19 mouse cellular contexts compared by ENCODE assay signal in the genomic region with DNA sequence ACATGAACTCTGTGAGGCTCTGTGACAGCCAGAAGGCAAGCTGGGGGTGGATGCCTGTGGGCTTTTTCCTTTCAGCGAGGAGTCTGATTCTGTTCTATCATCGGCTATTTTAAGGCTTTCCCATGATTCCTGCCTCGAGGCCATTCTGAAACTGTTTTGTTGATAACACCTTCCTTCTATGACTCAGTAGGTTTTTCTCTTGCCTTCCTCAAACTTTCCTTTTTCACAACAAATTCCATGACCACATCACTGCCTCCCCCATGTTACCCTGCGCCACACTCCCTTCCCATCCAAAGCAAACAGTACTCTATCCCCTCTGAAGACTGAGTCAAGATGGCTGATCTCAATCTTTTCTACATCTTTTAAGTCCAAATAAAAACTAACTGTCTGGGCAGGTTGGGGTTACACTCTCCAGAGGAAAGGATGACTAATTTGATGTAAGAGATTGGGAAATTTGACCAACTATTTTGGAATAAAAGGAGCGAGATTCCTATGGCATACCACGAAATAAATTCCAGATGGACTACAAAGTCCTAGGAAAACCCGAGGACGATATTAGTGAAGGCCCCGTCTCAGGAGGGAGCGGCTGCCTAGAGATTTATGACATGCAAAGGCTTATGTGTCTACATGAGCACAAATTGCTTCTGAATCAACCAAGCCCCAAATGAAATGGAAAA. TPM values are rescaled to one million over a fixed set of nuclear protein-coding genes. Genes with fewer than 3 reads are reported as not detected.
DNase-seq lines count a peak whose midpoint lies in the region; ATAC-seq lines count a peak whose summit lies in the region.
"Had no signal": no experiment of that assay in that cellular context is flagged by ENCODE, and none has a peak within 500 bp of the region (broad histone marks: within the 10 kb centered on the region; RNA-seq: fewer than 3 reads in every experiment).

No protein-coding gene starts in this region.

- no peak overlapping the region for H3K27ac ChIP-seq in embryonic facial prominence, embryonic 14.5 days (replicated peaks; ENCODE audit: low read depth, low read length)
- H3K27ac ChIP-seq in midbrain, embryonic 10.5 days (replicated peaks), result no peak overlapping the region
- H3K27ac ChIP-seq: hindbrain, embryonic 13.5 days; midbrain, embryonic 13.5 days; neural tube, embryonic 15.5 days had no signal

- 42% methylated on average over 10 of the region's 10 CpGs for whole genome bisulfite sequencing in embryonic facial prominence, embryonic 14.5 days
- WGBS in midbrain, embryonic 10.5 days, result 88% methylated on average over 10 of the region's 10 CpGs

- no peaks in the 10 kb centered on the region for H3K36me3 ChIP-seq in embryonic facial prominence, embryonic 14.5 days (ENCODE audit: control insufficient read depth, insufficient read depth, low read length)
- H3K36me3 ChIP-seq in midbrain, embryonic 10.5 days, result no peaks in the 10 kb centered on the region
- H3K36me3 ChIP-seq: hindbrain, embryonic 13.5 days; midbrain, embryonic 13.5 days; neural tube, embryonic 15.5 days had no signal

- no peak overlapping the region for H3K4me2 ChIP-seq in embryonic facial prominence, embryonic 14.5 days (ENCODE audit: low read depth, low read length)
- H3K4me2 ChIP-seq: hindbrain, embryonic 13.5 days; liver, embryonic 11.5 days; lung, embryonic 14.5 days; midbrain, embryonic 13.5 days; neural tube, embryonic 15.5 days had no signal

- peak; percentile 62 for ATAC-seq in embryonic facial prominence, embryonic 14.5 days (ENCODE audit: low read depth)
- ATAC-seq: forebrain, embryonic 16.5 days; intestine, embryonic 16.5 days; midbrain, embryonic 13.5 days had no signal

- no peak overlapping the region for H3K4me3 ChIP-seq in embryonic facial prominence, embryonic 14.5 days (ENCODE audit: low read depth, low read length)
- no peak overlapping the region for H3K4me3 ChIP-seq in midbrain, embryonic 10.5 days
- H3K4me3 ChIP-seq: hindbrain, embryonic 13.5 days; midbrain, embryonic 13.5 days; neural tube, embryonic 15.5 days had no signal

- no peaks in the 10 kb centered on the region for H3K27me3 ChIP-seq in embryonic facial prominence, embryonic 14.5 days (replicated peaks; ENCODE audit: control insufficient read depth, insufficient read depth, low read length)
- H3K27me3 ChIP-seq in midbrain, embryonic 10.5 days (ENCODE audit: low read depth, poor library complexity, severe bottlenecking), result no peaks in the 10 kb centered on the region
- H3K27me3 ChIP-seq: hindbrain, embryonic 13.5 days; midbrain, embryonic 13.5 days; neural tube, embryonic 15.5 days had no signal

- peak; percentile 21 for DNase-seq in layer of hippocampus, adult 11-12 months (ENCODE audit: low spot score)
- no peak for DNase-seq in layer of hippocampus, postnatal 10 days (ENCODE audit: low spot score in 2 of 2)
- peak; percentile 36 to 41 for DNase-seq in right cerebral cortex, adult 2 months (ENCODE audit: low spot score in 2 of 2)
- DNase-seq in right cerebral cortex, postnatal 4 days, result no peak
- peak; percentile 60 for DNase-seq in embryonic facial prominence, embryonic 14.5 days (ENCODE audit: low spot score)
- DNase-seq in midbrain, embryonic 10.5 days (ENCODE audit: low spot score), result no peak
- DNase-seq in cerebellum, postnatal 10 days, result no peak
- DNase-seq: adrenal gland, postnatal 10 days; cerebellum, adult 2 months; gastrocnemius, postnatal 14 days; lung, embryonic 14.5 days; spleen, adult 18-20 months; thymus, postnatal 14 days had no signal

- H3K4me1 ChIP-seq in embryonic facial prominence, embryonic 14.5 days (ENCODE audit: control insufficient read depth, insufficient read depth, low read length), result no peaks in the 10 kb centered on the region; the same call in 1 of the 2 replicates
- H3K4me1 ChIP-seq in midbrain, embryonic 10.5 days, result no peaks in the 10 kb centered on the region
- H3K4me1 ChIP-seq: hindbrain, embryonic 13.5 days; midbrain, embryonic 13.5 days had no signal

- H3K9me3 ChIP-seq in embryonic facial prominence, embryonic 14.5 days (ENCODE audit: control insufficient read depth, low read length), result no peaks in the 10 kb centered on the region
- H3K9me3 ChIP-seq in midbrain, embryonic 10.5 days (replicated peaks), result no peaks in the 10 kb centered on the region
- H3K9me3 ChIP-seq: hindbrain, embryonic 13.5 days; midbrain, embryonic 13.5 days; neural tube, embryonic 15.5 days had no signal

- no peak overlapping the region for H3K9ac ChIP-seq in embryonic facial prominence, embryonic 14.5 days (ENCODE audit: low read depth, low read length)
- H3K9ac ChIP-seq: hindbrain, embryonic 13.5 days; lung, embryonic 14.5 days; midbrain, embryonic 13.5 days; neural tube, embryonic 15.5 days had no signal

RNA-seq across cellular contexts. Expression of a gene that starts 30.5 kb away (rescaled TPM):
- total RNA-seq in layer of hippocampus, postnatal 10 days (2021), result 10 to 100 TPM; 71.5 to 74.1 TPM
- 430 and 465 TPM in 2 replicates for polyA plus RNA-seq in embryonic facial prominence, embryonic 14.5 days (2014; fragmentation: Nextera tagmentation; extraction: Ambion mirVana)
- 339 and 378 TPM in 2 replicates for polyA plus RNA-seq in midbrain, embryonic 10.5 days (2016; fragmentation: Nextera tagmentation; extraction: Ambion mirVana)

RNA-seq across cellular contexts. Expression of a gene that starts 30.8 kb away (rescaled TPM):
- total RNA-seq in layer of hippocampus, postnatal 10 days (2021), result 100 to 1,000 TPM; 188 to 194 TPM
- 68.9 and 75.3 TPM in 2 replicates for polyA plus RNA-seq in embryonic facial prominence, embryonic 14.5 days (2014; fragmentation: Nextera tagmentation; extraction: Ambion mirVana)
- 93.2 and 110 TPM in 2 replicates for polyA plus RNA-seq in midbrain, embryonic 10.5 days (2016; fragmentation: Nextera tagmentation; extraction: Ambion mirVana)

Comparison
In these comparisons a context has a peak if more than half of its experiments do, and no peak if none do; other contexts are left out.
1. DNase-seq: peak in layer of hippocampus, adult 11-12 months (single experiment), right cerebral cortex, adult 2 months (2 of 2) and embryonic facial prominence, embryonic 14.5 days (single experiment); none in layer of hippocampus, postnatal 10 days (0 of 2), right cerebral cortex, postnatal 4 days (single experiment), midbrain, embryonic 10.5 days (single experiment) and cerebellum, postnatal 10 days (0 of 2).